Mouse (Mus musculus): ENCODE data around the gene Atp4b. TPM values are rescaled to one million over a fixed set of nuclear protein-coding genes. Genes with fewer than 3 reads are reported as not detected.

The Atp4b gene
- polyA plus RNA-seq, 1 experiment from 2014 or later: not detected

Other genes with a start within 250 kb of the Atp4b start
- 251 and 283 TPM in 2 replicates for gene Lamp1, start 237.7 kb downstream of the Atp4b start, polyA plus RNA-seq (2014; fragmentation: Nextera tagmentation; extraction: Ambion mirVana)
- gene Grtp1, start 196.2 kb downstream of the Atp4b start, polyA plus RNA-seq (2014; fragmentation: Nextera tagmentation; extraction: Ambion mirVana): 19.7 and 23.3 TPM in 2 replicates
- 0.70 TPM in 1 of 2 replicates, not detected in the other for gene Adprhl1, start 142.7 kb downstream of the Atp4b start, polyA plus RNA-seq (2014; fragmentation: Nextera tagmentation; extraction: Ambion mirVana)
- 20.9 and 22.0 TPM in 2 replicates for gene Dcun1d2, start 108.7 kb downstream of the Atp4b start, polyA plus RNA-seq (2014; fragmentation: Nextera tagmentation; extraction: Ambion mirVana)
- 18.8 and 19.7 TPM in 2 replicates for gene Tmco3, start 108.6 kb downstream of the Atp4b start, polyA plus RNA-seq (2014; fragmentation: Nextera tagmentation; extraction: Ambion mirVana)
- gene Tfdp1, start 58.1 kb downstream of the Atp4b start, polyA plus RNA-seq (2014; fragmentation: Nextera tagmentation; extraction: Ambion mirVana): 217 and 230 TPM in 2 replicates
- gene Grk1, start 8.3 kb upstream of the Atp4b start, polyA plus RNA-seq (2014; fragmentation: Nextera tagmentation; extraction: Ambion mirVana): 0.03 and 0.07 TPM in 2 replicates
- not detected in 2 replicates for gene Tmem255b, start 38.4 kb upstream of the Atp4b start, polyA plus RNA-seq (2014; fragmentation: Nextera tagmentation; extraction: Ambion mirVana)
- 3.8 and 5.5 TPM in 2 replicates for gene Gas6, start 97.7 kb upstream of the Atp4b start, polyA plus RNA-seq (2014; fragmentation: Nextera tagmentation; extraction: Ambion mirVana)
- not detected in 2 replicates for gene 1700029H14Rik, start 165.6 kb upstream of the Atp4b start, polyA plus RNA-seq (2014; fragmentation: Nextera tagmentation; extraction: Ambion mirVana)